Mouse (Mus musculus): ENCODE results near the gene Ccdc148. TPM values are rescaled to one million over a fixed set of nuclear protein-coding genes. Genes with fewer than 3 reads are reported as not detected.

Ccdc148 gene
- polyA plus RNA-seq, 1 experiment, result 0.14 TPM

DNA sequence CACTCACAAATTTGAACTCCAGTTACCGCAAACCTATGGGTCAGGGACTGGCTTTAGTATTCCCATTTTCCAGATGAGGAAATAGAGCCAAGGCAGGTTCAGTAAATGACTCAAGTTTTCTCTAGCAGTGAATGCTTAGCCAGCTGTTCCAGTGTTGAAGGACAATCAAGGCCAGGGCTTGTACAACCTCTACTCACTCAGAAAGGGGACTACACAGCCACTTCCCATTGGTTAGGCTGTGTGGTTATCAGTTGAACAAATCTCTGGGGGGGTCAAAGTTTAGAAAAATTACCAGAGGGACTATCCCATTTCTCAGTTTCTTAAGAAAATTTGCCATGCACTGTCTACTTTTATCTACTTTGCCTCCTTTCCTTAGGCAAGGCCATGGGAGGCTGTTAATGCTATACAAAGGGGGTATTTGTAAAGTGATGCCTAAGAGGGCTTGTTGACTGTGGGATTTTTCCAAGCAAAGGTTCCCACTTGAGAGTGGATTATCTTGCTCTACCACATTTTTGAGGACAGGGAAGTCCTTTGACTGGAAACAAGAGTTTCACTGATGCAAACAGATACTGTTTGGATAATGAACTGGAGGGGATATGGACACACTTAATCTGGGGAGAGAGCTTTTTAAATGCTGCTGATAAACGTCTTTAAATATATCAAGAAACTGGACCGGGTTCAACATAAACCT is 331.4 kb downstream of the Ccdc148 start:
- 53% methylated on average over 3 of the region's 3 CpGs for WGBS
- Histone ChIP-seq H3K36me3 (ENCODE audit: control insufficient read depth, insufficient read depth, low read length) (no peaks in the 10 kb centered on the region), H3K27ac (ENCODE audit: insufficient read depth, low read depth, low read length) (no peak overlapping the region), H3K4me3 (ENCODE audit: low read depth, low read length) (no peak overlapping the region), H3K27me3 (ENCODE audit: control insufficient read depth, insufficient read depth, low read length) (no peaks in the 10 kb centered on the region), H3K4me1 (ENCODE audit: control insufficient read depth, insufficient read depth, insufficient read length, low read length) (no peaks in the 10 kb centered on the region)
- TF ChIP-seq POLR2A (IDR thresholded peaks at IDR 0.05; ENCODE audit: low read depth, low read length) (no peak), CTCF (IDR thresholded peaks at IDR 0.05; ENCODE audit: extremely low read depth, insufficient read length, insufficient replicate concordance, low read depth, low read length) (no peak)

GRCm38 (mm10) chr2:58812941-58813340 is 347.5 kb downstream of the Ccdc148 start:
- TF ChIP-seq CTCF (IDR thresholded peaks at IDR 0.05; ENCODE audit: extremely low read depth, insufficient read length, insufficient replicate concordance, low read depth, low read length) (no peak), POLR2A (IDR thresholded peaks at IDR 0.05; ENCODE audit: low read depth, low read length) (no peak)
- WGBS, result 55% methylated on average over 2 of the region's 2 CpGs
- Histone ChIP-seq H3K4me3 (ENCODE audit: low read depth, low read length) (no peak overlapping the region), H3K27me3 (ENCODE audit: control insufficient read depth, insufficient read depth, low read length) (no peaks in the 10 kb centered on the region), H3K27ac (ENCODE audit: insufficient read depth, low read depth, low read length) (no peak overlapping the region), H3K4me1 (ENCODE audit: control insufficient read depth, insufficient read depth, insufficient read length, low read length) (no peaks in the 10 kb centered on the region), H3K36me3 (ENCODE audit: control insufficient read depth, insufficient read depth, low read length) (no peaks in the 10 kb centered on the region)

DNA sequence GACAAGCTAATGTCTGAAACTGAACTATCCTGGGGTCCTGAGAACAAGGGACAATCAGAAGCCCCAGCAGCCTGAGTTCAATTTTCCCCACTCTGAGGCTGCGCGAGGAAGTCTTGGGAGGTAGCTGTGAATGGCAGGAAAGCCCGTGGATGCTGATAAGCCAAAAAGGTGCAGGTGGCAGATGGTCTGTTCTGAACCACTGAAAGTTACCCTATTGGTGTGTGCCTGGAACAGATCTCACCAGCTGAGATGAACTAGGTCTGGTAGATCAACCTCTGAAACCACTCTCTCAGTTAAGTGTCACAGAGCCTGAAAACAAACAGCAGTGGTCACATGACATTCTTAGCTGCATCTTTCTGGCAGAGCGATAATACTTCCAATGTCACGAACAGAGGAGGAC is 360.9 kb downstream of the Ccdc148 start:
- Histone ChIP-seq H3K4me3 (ENCODE audit: low read depth, low read length) (no peak overlapping the region), H3K27ac (ENCODE audit: insufficient read depth, low read depth, low read length) (no peak overlapping the region), H3K36me3 (ENCODE audit: control insufficient read depth, insufficient read depth, low read length) (no peaks in the 10 kb centered on the region), H3K4me1 (ENCODE audit: control insufficient read depth, insufficient read depth, insufficient read length, low read length) (no peaks in the 10 kb centered on the region), H3K27me3 (ENCODE audit: control insufficient read depth, insufficient read depth, low read length) (no peaks in the 10 kb centered on the region)
- TF ChIP-seq POLR2A (IDR thresholded peaks at IDR 0.05; ENCODE audit: low read depth, low read length), result no peak
- no peak for TF ChIP-seq CTCF (IDR thresholded peaks at IDR 0.05; ENCODE audit: extremely low read depth, insufficient read length, insufficient replicate concordance, low read depth, low read length)
- WGBS, result 77% methylated on average over 5 of the region's 5 CpGs

DNA sequence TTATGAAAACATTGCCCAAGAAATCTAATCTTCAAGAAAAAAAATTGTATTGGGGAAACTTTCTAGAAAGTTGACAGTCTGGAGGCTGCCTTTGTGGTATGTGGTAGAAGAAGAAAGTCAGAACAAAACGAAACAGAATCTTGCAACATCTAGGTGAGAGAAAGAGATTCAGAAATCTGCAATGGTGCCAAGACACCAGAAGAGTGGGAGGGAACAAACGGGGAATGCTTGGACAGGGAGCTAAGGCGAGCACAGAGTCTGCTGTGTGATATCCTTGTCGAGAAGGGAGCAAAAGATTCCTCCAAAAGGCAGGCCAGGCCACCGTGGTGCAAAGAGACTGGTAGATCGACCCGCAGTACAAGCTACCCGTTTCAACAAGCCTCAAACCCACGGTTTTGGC is 361.4 kb downstream of the Ccdc148 start:
- TF ChIP-seq POLR2A (IDR thresholded peaks at IDR 0.05; ENCODE audit: low read depth, low read length), result no peak
- TF ChIP-seq CTCF (IDR thresholded peaks at IDR 0.05; ENCODE audit: extremely low read depth, insufficient read length, insufficient replicate concordance, low read depth, low read length), result no peak
- Histone ChIP-seq H3K4me1 (ENCODE audit: control insufficient read depth, insufficient read depth, insufficient read length, low read length) (no peaks in the 10 kb centered on the region), H3K27me3 (ENCODE audit: control insufficient read depth, insufficient read depth, low read length) (no peaks in the 10 kb centered on the region), H3K27ac (ENCODE audit: insufficient read depth, low read depth, low read length) (no peak overlapping the region), H3K4me3 (ENCODE audit: low read depth, low read length) (no peak overlapping the region), H3K36me3 (ENCODE audit: control insufficient read depth, insufficient read depth, low read length) (no peaks in the 10 kb centered on the region)
- 83% methylated on average over 9 of the region's 9 CpGs for WGBS

- TF ChIP-seq CTCF (IDR thresholded peaks at IDR 0.05; ENCODE audit: extremely low read depth, insufficient read length, insufficient replicate concordance, low read depth, low read length), result no peak
- TF ChIP-seq POLR2A (IDR thresholded peaks at IDR 0.05; ENCODE audit: low read depth, low read length), result no peak
- Histone ChIP-seq H3K4me1 (ENCODE audit: control insufficient read depth, insufficient read depth, insufficient read length, low read length) (no peaks in the 10 kb centered on the region), H3K4me3 (ENCODE audit: low read depth, low read length) (no peak overlapping the region), H3K36me3 (ENCODE audit: control insufficient read depth, insufficient read depth, low read length) (no peaks in the 10 kb centered on the region), H3K27me3 (ENCODE audit: control insufficient read depth, insufficient read depth, low read length) (no peaks in the 10 kb centered on the region), H3K27ac (ENCODE audit: insufficient read depth, low read depth, low read length) (no peak overlapping the region)
- WGBS, result 77% methylated on average over 4 of the region's 4 CpGs
These were observed 363.0 kb downstream of the Ccdc148 start for GRCm38 (mm10) chr2:58797506-58797905.

DNA sequence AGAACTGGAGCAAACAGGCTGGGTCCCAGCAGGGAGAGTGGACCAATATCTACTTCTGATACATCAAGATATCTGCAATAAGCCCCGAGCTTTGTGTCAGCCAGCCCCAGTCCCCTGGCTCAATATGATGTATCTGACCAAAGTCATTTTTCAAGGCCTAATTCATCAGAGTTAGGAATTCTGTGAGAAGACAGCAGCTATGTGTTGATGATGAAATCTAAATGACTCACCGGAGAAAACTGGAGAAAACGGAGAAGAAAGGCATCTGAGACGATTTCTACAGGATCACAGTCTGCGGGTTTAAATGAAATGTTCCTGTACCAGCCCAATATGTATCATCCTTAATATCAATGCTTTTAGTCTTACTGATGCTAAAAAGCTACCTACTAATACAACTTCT is 365.1 kb downstream of the Ccdc148 start:
- 87% methylated on average over 5 of the region's 5 CpGs for WGBS
- TF ChIP-seq CTCF (IDR thresholded peaks at IDR 0.05; ENCODE audit: extremely low read depth, insufficient read length, insufficient replicate concordance, low read depth, low read length) (no peak), POLR2A (IDR thresholded peaks at IDR 0.05; ENCODE audit: low read depth, low read length) (no peak)
- no peaks in the 10 kb centered on the region for H3K27me3 ChIP-seq (ENCODE audit: control insufficient read depth, insufficient read depth, low read length)
- H3K27ac ChIP-seq (ENCODE audit: insufficient read depth, low read depth, low read length), result no peak overlapping the region
- no peaks in the 10 kb centered on the region for H3K4me1 ChIP-seq (ENCODE audit: control insufficient read depth, insufficient read depth, insufficient read length, low read length)
- no peaks in the 10 kb centered on the region for H3K36me3 ChIP-seq (ENCODE audit: control insufficient read depth, insufficient read depth, low read length)
- H3K4me3 ChIP-seq (ENCODE audit: low read depth, low read length), result no peak overlapping the region

DNA sequence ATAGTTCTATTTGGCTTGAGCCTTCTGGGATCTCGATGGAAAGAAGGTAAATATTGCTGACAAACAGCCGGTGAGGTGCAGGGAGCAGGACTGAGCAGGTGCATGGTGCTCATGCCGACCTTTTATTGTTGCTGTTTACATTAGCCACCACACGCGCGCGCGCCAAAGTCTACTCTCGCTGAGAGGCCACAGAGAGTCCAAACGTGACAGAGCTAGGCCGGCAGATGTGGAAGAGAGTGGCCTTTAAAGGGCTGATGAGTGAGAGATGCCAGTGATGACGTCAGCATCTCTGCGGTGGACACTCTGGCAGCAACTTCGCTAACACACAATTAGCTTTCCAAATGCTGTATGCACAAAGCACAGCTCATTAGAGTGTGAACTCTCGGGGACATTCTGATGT is 366.0 kb downstream of the Ccdc148 start:
- Histone ChIP-seq H3K36me3 (ENCODE audit: control insufficient read depth, insufficient read depth, low read length) (no peaks in the 10 kb centered on the region), H3K27ac (ENCODE audit: insufficient read depth, low read depth, low read length) (no peak overlapping the region), H3K27me3 (ENCODE audit: control insufficient read depth, insufficient read depth, low read length) (no peaks in the 10 kb centered on the region), H3K4me1 (ENCODE audit: control insufficient read depth, insufficient read depth, insufficient read length, low read length) (no peaks in the 10 kb centered on the region), H3K4me3 (ENCODE audit: low read depth, low read length) (no peak overlapping the region)
- TF ChIP-seq POLR2A (IDR thresholded peaks at IDR 0.05; ENCODE audit: low read depth, low read length) (no peak), CTCF (IDR thresholded peaks at IDR 0.05; ENCODE audit: extremely low read depth, insufficient read length, insufficient replicate concordance, low read depth, low read length) (no peak)
- 30% methylated on average over 15 of the region's 15 CpGs for WGBS

All from small intestine, adult 2 months (tissue).